Mouse (Mus musculus) stomach, embryonic 16.5 days (tissue): Measurements from ENCODE around the gene Scyl1. TPM values are rescaled to one million over a fixed set of nuclear protein-coding genes. Genes with fewer than 3 reads are reported as not detected.

ENCODE experiments used
- ATAC-seq: fragments of 200-750 bp; cut with Nextera tagmentation; 2 replicates; pipeline ENCODE4 v1.8.0; 2017; ENCODE audit warnings: moderate number of reproducible peaks, moderate TSS enrichment; ENCODE audit not compliant: insufficient read depth, low FRiP score
- H3K27ac ChIP-seq: fragments of 300-500 bp; sonication (generic); 2 replicates; pipeline ENCODE4 v1.5.1; 2014; ENCODE audit warnings: low read length
- H3K27me3 ChIP-seq: fragments of 300-500 bp; sonication (generic); 2 replicates; pipeline ENCODE4 v1.6.1; 2014; ENCODE audit warnings: low read length, control low read depth, mixed read lengths; ENCODE audit not compliant: control insufficient read depth, insufficient read depth
- H3K36me3 ChIP-seq: fragments of 300-500 bp; sonication (generic); 2 replicates; pipeline ENCODE4 v1.6.1; 2014; ENCODE audit warnings: low read length; ENCODE audit not compliant: control insufficient read depth, insufficient read depth
- H3K4me1 ChIP-seq: fragments of 300-500 bp; sonication (generic); 2 replicates; pipeline ENCODE4 v1.6.1; 2014; ENCODE audit warnings: low read length, control low read depth, mixed read lengths; ENCODE audit not compliant: control insufficient read depth, insufficient read depth
- H3K4me2 ChIP-seq: fragments of 300-500 bp; sonication (generic); 2 replicates; pipeline ENCODE4 v1.6.1; 2014; ENCODE audit warnings: low read depth, low read length, mixed read lengths
- H3K4me3 ChIP-seq: fragments of 300-500 bp; sonication (generic); replicated peaks from 2 replicates; pipeline ENCODE4 v1.5.1; 2014; ENCODE audit warnings: mild to moderate bottlenecking, low read length
- H3K9ac ChIP-seq: fragments of 300-500 bp; sonication (generic); 2 replicates; pipeline ENCODE4 v1.6.1; 2014; ENCODE audit warnings: low read length
- H3K9me3 ChIP-seq: fragments of 300-500 bp; sonication (generic); replicated peaks from 2 replicates; pipeline ENCODE4 v1.6.1; 2016; ENCODE audit warnings: low read length, control low read depth; ENCODE audit not compliant: control insufficient read depth
- WGBS: fragments of 180-500 bp; shearing (Covaris S2); extraction: QIAGEN DNeasy Blood & Tissue Kit; methylation state at CpG from one replicate; pipeline ENCODE4 v1.1.7; 2014; 5-methylcytosine and 5-hydroxymethylcytosine counted together
- polyA plus RNA-seq: library from polyadenylated mRNA; unstranded; fragments of >200 nt; fragmentation: Nextera tagmentation; extraction: Ambion mirVana; gene quantifications from 2 replicates; pipeline ENCODE4 v1.2.1, GENCODE M21; 2015

Gene Scyl1
- polyA plus RNA-seq, 1 experiment from 2014 or later, result 66.3 TPM

- 1% methylated on average over 2 of the region's 2 CpGs for WGBS
- peak overlapping the region; percentile 99 for H3K9ac ChIP-seq
- H3K36me3 ChIP-seq, result peaks cover 17% of the 10 kb centered on the region
- no peak for ATAC-seq
- H3K4me2 ChIP-seq, result peak overlapping the region; percentile 98
- H3K27ac ChIP-seq, result peak overlapping the region; percentile 95
- H3K4me3 ChIP-seq, result peak overlapping the region; percentile 97
- H3K9me3 ChIP-seq, result no peaks in the 10 kb centered on the region
- H3K4me1 ChIP-seq, result peaks cover 33% of the 10 kb centered on the region
- no peaks in the 10 kb centered on the region for H3K27me3 ChIP-seq
These were observed 29.1 kb upstream of the Scyl1 start for GRCm38 (mm10) chr19:5800350-5800631.

- ATAC-seq, result no peak
- WGBS, result 0% methylated on average over 10 of the region's 10 CpGs
- peaks cover 17% of the 10 kb centered on the region for H3K36me3 ChIP-seq
These were observed 28.5 kb upstream of the Scyl1 start for GRCm38 (mm10) chr19:5799566-5800349.

GRCm38 (mm10) chr19:5798700-5799479 is 27.7 kb upstream of the Scyl1 start:
- Histone ChIP-seq H3K4me2 (peak overlapping the region; percentile 98), H3K4me3 (peak overlapping the region; percentile 97), H3K27ac (peak overlapping the region; percentile 61; the same call in 1 of the 2 replicates), H3K36me3 (peaks cover 17% of the 10 kb centered on the region), H3K4me1 (peaks cover 21% of the 10 kb centered on the region), H3K27me3 (no peaks in the 10 kb centered on the region), H3K9me3 (no peaks in the 10 kb centered on the region), H3K9ac (peak overlapping the region; percentile 77)
- WGBS, result 0% methylated on average over 7 of the region's 7 CpGs
- ATAC-seq, result no peak

More at GRCm38 (mm10) chr19:5799566-5800349, 28.5 kb upstream of the Scyl1 start:
- Histone ChIP-seq H3K27me3 (no peaks in the 10 kb centered on the region), H3K4me1 (peaks cover 30% of the 10 kb centered on the region), H3K9me3 (no peaks in the 10 kb centered on the region), H3K9ac (peak overlapping the region; percentile 99), H3K27ac (peak overlapping the region; percentile 95), H3K4me3 (peak overlapping the region; percentile 97), H3K4me2 (peak overlapping the region; percentile 98)

GRCm38 (mm10) chr19:5797381-5798111 is 26.3 kb upstream of the Scyl1 start:
- Histone ChIP-seq H3K4me1 (peaks cover 20% of the 10 kb centered on the region), H3K27ac (peak overlapping the region; percentile 35; the same call in 1 of the 2 replicates), H3K4me2 (peak overlapping the region; percentile 98), H3K9ac (peak overlapping the region; percentile 51), H3K4me3 (peak overlapping the region; percentile 97), H3K27me3 (no peaks in the 10 kb centered on the region), H3K36me3 (peaks cover 17% of the 10 kb centered on the region), H3K9me3 (no peaks in the 10 kb centered on the region)
- WGBS, result 6% methylated on average over 7 of the region's 7 CpGs
- ATAC-seq, result no peak

DNA sequence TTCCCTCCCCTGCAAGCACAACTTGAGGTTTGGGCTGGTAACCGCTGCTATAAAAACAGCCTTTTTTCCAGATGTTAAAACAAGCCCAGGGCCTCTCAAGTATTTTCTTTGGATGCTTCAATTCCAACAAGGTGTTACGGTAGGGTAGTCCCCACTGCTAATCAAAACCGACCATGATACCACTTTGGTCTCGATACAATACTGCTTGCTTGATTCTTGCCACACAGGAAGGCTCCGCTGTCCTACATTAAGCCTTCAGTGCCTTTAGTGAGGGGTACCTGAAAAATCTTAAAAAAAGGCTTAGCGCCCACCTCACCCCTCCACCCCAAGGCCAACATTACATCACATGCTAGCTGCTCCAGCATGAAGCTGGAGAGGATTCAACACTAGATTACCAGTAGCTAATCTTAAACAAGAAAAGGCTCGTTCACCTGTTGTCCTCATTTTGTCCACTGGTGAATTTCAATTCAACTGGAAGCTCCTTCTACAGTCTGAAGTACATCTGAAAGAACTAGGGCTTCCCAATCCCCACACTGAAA is 25.4 kb upstream of the Scyl1 start:
- H3K4me1 ChIP-seq, result peaks cover 20% of the 10 kb centered on the region
- peak overlapping the region; percentile 51 for H3K9ac ChIP-seq
- no peaks in the 10 kb centered on the region for H3K9me3 ChIP-seq
- H3K4me3 ChIP-seq, result peak overlapping the region; percentile 97
- no peaks in the 10 kb centered on the region for H3K27me3 ChIP-seq
- H3K4me2 ChIP-seq, result peak overlapping the region; percentile 98
- 51% methylated on average over 7 of the region's 7 CpGs for WGBS
- ATAC-seq, result no peak
- peaks cover 17% of the 10 kb centered on the region for H3K36me3 ChIP-seq
- H3K27ac ChIP-seq, result peak overlapping the region; percentile 35

GRCm38 (mm10) chr19:5795668-5796572 is 24.7 kb upstream of the Scyl1 start:
- H3K27me3 ChIP-seq, result no peaks in the 10 kb centered on the region
- no peak for ATAC-seq
- H3K27ac ChIP-seq, result peak overlapping the region; percentile 35
- H3K4me3 ChIP-seq, result peak overlapping the region; percentile 97
- H3K9ac ChIP-seq, result peak overlapping the region; percentile 51
- peak overlapping the region; percentile 98 for H3K4me2 ChIP-seq
- peaks cover 17% of the 10 kb centered on the region for H3K36me3 ChIP-seq
- H3K4me1 ChIP-seq, result peaks cover 20% of the 10 kb centered on the region
- no peaks in the 10 kb centered on the region for H3K9me3 ChIP-seq
- 49% methylated on average over 11 of the region's 11 CpGs for WGBS

DNA sequence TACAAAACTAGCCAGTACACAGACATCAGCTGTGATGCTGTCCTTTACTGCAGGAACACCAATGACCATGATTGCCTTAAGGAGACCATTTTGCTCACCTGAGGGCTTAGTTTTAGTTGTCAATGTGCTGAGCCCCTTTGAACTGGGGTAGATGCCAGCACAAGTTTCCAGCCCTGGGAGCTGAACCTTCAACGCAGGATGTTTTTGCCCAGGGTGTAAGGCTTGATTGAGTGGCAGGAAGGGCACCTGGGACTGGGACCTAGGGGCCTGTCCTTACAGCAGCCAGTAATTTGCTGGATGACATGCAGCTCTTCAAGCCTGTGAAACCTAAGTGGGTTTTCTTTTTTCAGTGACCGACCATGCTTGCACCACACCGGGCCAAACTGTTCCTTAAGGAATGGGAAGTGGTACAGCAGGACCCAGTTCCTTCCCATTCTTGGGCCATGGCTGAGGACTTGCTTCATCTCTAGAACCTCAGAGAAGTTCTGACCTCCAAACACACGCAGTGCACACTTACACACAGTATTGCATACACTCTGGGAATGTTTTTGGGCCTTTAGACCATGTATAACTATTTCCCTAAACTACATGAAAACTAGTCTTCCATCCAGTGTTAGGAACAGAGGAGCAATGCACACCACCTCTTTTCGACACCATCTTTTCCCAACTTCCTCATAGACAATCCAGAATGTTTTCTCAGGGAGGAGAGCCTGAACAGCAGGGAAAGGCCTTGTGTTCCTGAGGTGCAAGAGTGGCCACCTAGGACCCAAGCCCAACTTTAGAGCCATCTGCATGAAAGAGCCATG is 23.8 kb upstream of the Scyl1 start:
- H3K9me3 ChIP-seq, result no peaks in the 10 kb centered on the region
- no peak overlapping the region for H3K9ac ChIP-seq
- H3K27me3 ChIP-seq, result no peaks in the 10 kb centered on the region
- H3K4me3 ChIP-seq, result no peak overlapping the region
- 27% methylated on average over 5 of the region's 5 CpGs for WGBS
- no peak overlapping the region for H3K4me2 ChIP-seq
- peaks cover 20% of the 10 kb centered on the region for H3K4me1 ChIP-seq
- no peak for ATAC-seq
- H3K27ac ChIP-seq, result peak overlapping the region; percentile 35; the same call in 1 of the 2 replicates
- peaks cover 17% of the 10 kb centered on the region for H3K36me3 ChIP-seq
